Mouse (Mus musculus) midbrain, embryonic 13.5 days (tissue): ENCODE data around the gene Ift22. TPM values are rescaled to one million over a fixed set of nuclear protein-coding genes. Genes with fewer than 3 reads are reported as not detected.
A peak's percentile ranks its signal among the peaks of the same experiment; 100 is the strongest.

ENCODE experiments used
- ATAC-seq: fragments of 200-750 bp; cut with Nextera tagmentation; 2 replicates; pipeline ENCODE4 v1.8.0; 2017; ENCODE audit warnings: mild to moderate bottlenecking, moderate TSS enrichment, moderate library complexity
- H3K27ac ChIP-seq: fragments of 300-500 bp; sonication (generic); 2 replicates; pipeline ENCODE4 v1.5.1; 2015; ENCODE audit warnings: inconsistent platforms, mild to moderate bottlenecking, moderate library complexity
- H3K27me3 ChIP-seq: fragments of 300-500 bp; sonication (generic); 2 replicates; pipeline ENCODE4 v1.6.1; 2015; ENCODE audit warnings: mild to moderate bottlenecking, inconsistent platforms
- H3K36me3 ChIP-seq: fragments of 300-500 bp; sonication (generic); 2 replicates; pipeline ENCODE4 v1.6.1; 2015; ENCODE audit warnings: mild to moderate bottlenecking, inconsistent platforms
- H3K4me1 ChIP-seq: fragments of 300-500 bp; sonication (generic); replicated peaks from 2 replicates; pipeline ENCODE4 v1.6.1; 2015; ENCODE audit warnings: inconsistent platforms
- H3K4me2 ChIP-seq: fragments of 300-500 bp; sonication (generic); replicated peaks from 2 replicates; pipeline ENCODE4 v1.6.1; 2015; ENCODE audit warnings: moderate library complexity, mild to moderate bottlenecking, inconsistent platforms
- H3K4me3 ChIP-seq: fragments of 300-500 bp; sonication (generic); replicated peaks from 2 replicates; pipeline ENCODE4 v1.5.1; 2015; ENCODE audit warnings: mild to moderate bottlenecking, inconsistent platforms
- H3K9ac ChIP-seq: fragments of 300-500 bp; sonication (generic); replicated peaks from 2 replicates; pipeline ENCODE4 v1.6.1; 2015; ENCODE audit warnings: mild to moderate bottlenecking, inconsistent platforms
- H3K9me3 ChIP-seq: fragments of 300-500 bp; sonication (generic); 2 replicates; pipeline ENCODE4 v1.6.1; 2016; ENCODE audit warnings: mild to moderate bottlenecking, inconsistent platforms
- WGBS: fragments of 180-500 bp; shearing (Covaris S2); methylation state at CpG from one replicate; pipeline ENCODE4 v1.1.7; 2015; 5-methylcytosine and 5-hydroxymethylcytosine counted together
- polyA plus RNA-seq: library from polyadenylated mRNA; unstranded; fragments of >200 nt; fragmentation: Nextera tagmentation; extraction: Ambion mirVana; gene quantifications from 2 replicates; pipeline ENCODE4 v1.2.1, GENCODE M21; 2015

The Ift22 gene
- polyA plus RNA-seq, 1 experiment from 2014 or later = 125 TPM

GRCm38 (mm10) chr5:136955622-136956021 lies 47.7 kb downstream of the Ift22 start:
- H3K9me3 ChIP-seq = no peaks in the 10 kb centered on the region
- peaks cover 30% of the 10 kb centered on the region for H3K4me1 ChIP-seq
- 83% methylated on average over 4 of the region's 4 CpGs for WGBS
- no peak overlapping the region; the same call in 1 of the 2 replicates for H3K4me3 ChIP-seq
- H3K9ac ChIP-seq = no peak overlapping the region
- H3K27me3 ChIP-seq = no peaks in the 10 kb centered on the region
- no peak overlapping the region for H3K27ac ChIP-seq
- H3K36me3 ChIP-seq = peaks cover 17% of the 10 kb centered on the region
- H3K4me2 ChIP-seq = no peak overlapping the region
- ATAC-seq = no peak

- Histone ChIP-seq H3K4me2 (no peak overlapping the region), H3K4me3 (no peak overlapping the region), H3K27ac (no peak overlapping the region), H3K9me3 (no peaks in the 10 kb centered on the region), H3K36me3 (peaks cover 17% of the 10 kb centered on the region), H3K27me3 (no peaks in the 10 kb centered on the region), H3K9ac (no peak overlapping the region), H3K4me1 (peaks cover 41% of the 10 kb centered on the region)
- WGBS = 97% methylated on average over 1 of the region's 1 CpGs
- ATAC-seq = no peak
Observed at GRCm38 (mm10) chr5:136957250-136957649, 49.3 kb downstream of the Ift22 start.

GRCm38 (mm10) chr5:136958991-136959605 lies 51.1 kb downstream of the Ift22 start:
- Histone ChIP-seq H3K36me3 (peaks cover 28% of the 10 kb centered on the region), H3K4me2 (no peak overlapping the region), H3K4me3 (no peak overlapping the region), H3K27ac (no peak overlapping the region), H3K27me3 (no peaks in the 10 kb centered on the region), H3K4me1 (peaks cover 44% of the 10 kb centered on the region), H3K9me3 (no peaks in the 10 kb centered on the region), H3K9ac (no peak overlapping the region)
- 83% methylated on average over 5 of the region's 5 CpGs for WGBS
- no peak for ATAC-seq

GRCm38 (mm10) chr5:136960053-136960452 lies 52.1 kb downstream of the Ift22 start:
- Histone ChIP-seq H3K27me3 (no peaks in the 10 kb centered on the region), H3K9ac (no peak overlapping the region), H3K9me3 (no peaks in the 10 kb centered on the region), H3K4me2 (no peak overlapping the region), H3K27ac (no peak overlapping the region), H3K36me3 (peaks cover 37% of the 10 kb centered on the region), H3K4me1 (peaks cover 35% of the 10 kb centered on the region), H3K4me3 (no peak overlapping the region)
- WGBS = 95% methylated on average over 6 of the region's 6 CpGs
- no peak for ATAC-seq

- Histone ChIP-seq H3K27ac (peak overlapping the region; percentile 90), H3K4me3 (peak overlapping the region; percentile 63), H3K4me2 (peak overlapping the region; percentile 71), H3K9me3 (no peaks in the 10 kb centered on the region), H3K36me3 (peaks cover 46% of the 10 kb centered on the region), H3K4me1 (peaks cover 24% of the 10 kb centered on the region), H3K9ac (peak overlapping the region; percentile 79), H3K27me3 (no peaks in the 10 kb centered on the region)
- 28% methylated on average over 5 of the region's 5 CpGs for WGBS
- ATAC-seq = no peak; the same call in 1 of the 2 replicates
Observed at GRCm38 (mm10) chr5:136961334-136961982, 53.5 kb downstream of the Ift22 start.

GRCm38 (mm10) chr5:136961983-136962461 lies 54.1 kb downstream of the Ift22 start:
- Histone ChIP-seq H3K36me3 (peaks cover 48% of the 10 kb centered on the region), H3K9ac (peak overlapping the region; percentile 79), H3K4me3 (peak overlapping the region; percentile 63), H3K27ac (peak overlapping the region; percentile 90), H3K9me3 (no peaks in the 10 kb centered on the region), H3K4me1 (peaks cover 20% of the 10 kb centered on the region), H3K4me2 (peak overlapping the region; percentile 71), H3K27me3 (no peaks in the 10 kb centered on the region)
- ATAC-seq = peak; percentile 94
- under 1% methylated on average over 20 of the region's 20 CpGs for WGBS

- 3% methylated on average over 10 of the region's 10 CpGs for WGBS
- Histone ChIP-seq H3K4me1 (peaks cover 20% of the 10 kb centered on the region), H3K4me2 (peak overlapping the region; percentile 71), H3K36me3 (peaks cover 45% of the 10 kb centered on the region), H3K9ac (peak overlapping the region; percentile 79), H3K9me3 (no peaks in the 10 kb centered on the region), H3K27me3 (no peaks in the 10 kb centered on the region), H3K4me3 (peak overlapping the region; percentile 63), H3K27ac (peak overlapping the region; percentile 90)
- peak; percentile 73 for ATAC-seq
Observed at GRCm38 (mm10) chr5:136962501-136962900, 54.6 kb downstream of the Ift22 start.

- ATAC-seq = no peak
- H3K27ac ChIP-seq = peak overlapping the region; percentile 90
- peaks cover 20% of the 10 kb centered on the region for H3K4me1 ChIP-seq
- no peaks in the 10 kb centered on the region for H3K9me3 ChIP-seq
- H3K36me3 ChIP-seq = peaks cover 47% of the 10 kb centered on the region
- no peaks in the 10 kb centered on the region for H3K27me3 ChIP-seq
- peak overlapping the region; percentile 63 for H3K4me3 ChIP-seq
- 77% methylated on average over 8 of the region's 8 CpGs for WGBS
- H3K9ac ChIP-seq = peak overlapping the region; percentile 79
- peak overlapping the region; percentile 71 for H3K4me2 ChIP-seq
Observed at GRCm38 (mm10) chr5:136962966-136963540, 55.1 kb downstream of the Ift22 start.

Other genes with a start within 250 kb of the Ift22 start
- gene Myl10, start 215.0 kb upstream of the Ift22 start, polyA plus RNA-seq = not detected in 2 replicates
- gene Col26a1, start 24.9 kb upstream of the Ift22 start, polyA plus RNA-seq = 14.0 and 19.0 TPM in 2 replicates
- gene Fis1, start 45.1 kb downstream of the Ift22 start, polyA plus RNA-seq = 389 and 412 TPM in 2 replicates
- 0.16 and 0.35 TPM in 2 replicates for gene Cldn15, start 58.5 kb downstream of the Ift22 start, polyA plus RNA-seq
- 34.8 and 35.1 TPM in 2 replicates for gene Plod3, start 78.9 kb downstream of the Ift22 start, polyA plus RNA-seq
- gene Znhit1, start 79.9 kb downstream of the Ift22 start, polyA plus RNA-seq = 110 TPM in 2 replicates
- 2.4 TPM in 2 replicates for gene Vgf, start 118.2 kb downstream of the Ift22 start, polyA plus RNA-seq
- gene Ap1s1, start 138.0 kb downstream of the Ift22 start, polyA plus RNA-seq = 257 and 272 TPM in 2 replicates
- 0.17 TPM in 1 of 2 replicates, not detected in the other for gene Serpine1, start 164.1 kb downstream of the Ift22 start, polyA plus RNA-seq
- gene Trim56, start 208.1 kb downstream of the Ift22 start, polyA plus RNA-seq = 2.6 and 4.2 TPM in 2 replicates
- not detected in 2 replicates for gene Muc3, start 241.2 kb downstream of the Ift22 start, polyA plus RNA-seq